Mouse (Mus musculus): ENCODE data around the gene Ly6g6d. TPM values are rescaled to one million over a fixed set of nuclear protein-coding genes. Genes with fewer than 3 reads are reported as not detected.

Ly6g6d gene
- polyA plus RNA-seq (2012; rRNA removed) = 0.66 and 0.76 TPM in 2 replicates

DNA sequence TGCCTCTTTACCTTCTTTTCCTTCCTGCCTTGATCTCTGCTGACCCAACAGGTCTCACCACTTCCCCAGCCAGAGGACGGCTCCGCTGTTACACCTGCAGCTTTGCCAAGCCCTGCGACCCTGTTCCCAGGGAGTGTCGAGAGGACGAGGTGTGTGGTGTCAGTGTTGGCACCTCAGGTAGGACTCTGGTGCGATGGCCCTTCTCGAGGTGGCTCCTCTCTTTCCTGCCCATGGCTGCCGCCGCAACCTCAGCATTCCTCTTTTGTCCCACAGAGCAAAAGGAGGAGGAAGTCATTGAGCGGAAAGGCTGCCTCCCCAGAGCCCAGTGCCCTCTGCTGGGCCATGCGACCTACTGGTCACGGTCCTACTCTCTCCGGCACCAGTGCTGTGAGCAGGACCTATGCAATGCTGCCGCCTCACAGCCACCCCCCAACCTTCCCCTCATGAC lies at the start of gene Ly6g6d:
Gene Ly6g6d (minus strand): TSS at position 280 of the 448 bp plus-strand sequence.

DNA sequence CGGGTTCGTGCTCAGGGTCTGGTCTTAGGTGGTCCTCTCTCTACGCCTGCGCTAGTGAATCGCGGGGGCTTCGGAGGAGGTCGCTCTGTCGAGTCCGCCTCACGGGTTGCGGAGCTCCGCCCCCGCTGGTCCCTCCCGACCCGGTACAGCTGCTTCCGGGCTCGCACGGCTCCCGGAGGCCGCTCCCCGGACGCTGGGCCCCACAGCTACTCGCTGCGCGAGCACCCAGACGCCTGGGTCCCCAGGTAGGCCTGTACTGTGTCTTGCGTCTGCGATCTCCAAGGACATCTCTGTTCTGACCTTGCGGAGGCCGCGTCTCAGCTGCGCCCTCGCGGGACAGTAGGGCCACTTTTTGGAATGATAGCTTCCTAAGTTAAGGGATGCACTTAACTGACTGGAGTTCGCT lies 48.3 kb upstream of the Ly6g6d start, which contains the start of gene D17H6S53E:
Gene D17H6S53E (plus strand): TSS at position 168 of the 406 bp plus-strand sequence.

DNA sequence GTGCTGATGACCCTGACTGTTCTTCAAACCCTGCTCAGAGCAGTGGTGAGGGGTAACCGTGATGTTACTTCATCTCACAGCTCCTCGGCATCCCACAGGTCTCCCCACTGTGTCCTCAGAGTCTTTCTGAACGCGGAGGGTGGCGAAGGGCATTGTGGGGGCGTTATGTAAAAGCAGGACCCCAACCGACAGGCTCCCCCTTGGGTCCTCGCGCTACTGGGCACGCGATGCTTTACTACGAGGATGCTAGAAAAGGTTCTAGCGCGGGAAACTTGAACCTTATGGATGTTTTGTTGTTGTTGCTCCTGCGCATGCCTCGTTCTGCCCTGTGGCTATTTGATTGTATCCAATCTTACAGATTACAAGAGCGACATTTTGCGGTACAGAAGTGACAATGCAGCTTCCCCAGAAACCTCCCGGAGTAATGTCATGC lies 44.0 kb upstream of the Ly6g6d start, which contains the start of gene Csnk2b:
Gene Csnk2b (minus strand): TSS at position 183 of the 433 bp plus-strand sequence.

DNA sequence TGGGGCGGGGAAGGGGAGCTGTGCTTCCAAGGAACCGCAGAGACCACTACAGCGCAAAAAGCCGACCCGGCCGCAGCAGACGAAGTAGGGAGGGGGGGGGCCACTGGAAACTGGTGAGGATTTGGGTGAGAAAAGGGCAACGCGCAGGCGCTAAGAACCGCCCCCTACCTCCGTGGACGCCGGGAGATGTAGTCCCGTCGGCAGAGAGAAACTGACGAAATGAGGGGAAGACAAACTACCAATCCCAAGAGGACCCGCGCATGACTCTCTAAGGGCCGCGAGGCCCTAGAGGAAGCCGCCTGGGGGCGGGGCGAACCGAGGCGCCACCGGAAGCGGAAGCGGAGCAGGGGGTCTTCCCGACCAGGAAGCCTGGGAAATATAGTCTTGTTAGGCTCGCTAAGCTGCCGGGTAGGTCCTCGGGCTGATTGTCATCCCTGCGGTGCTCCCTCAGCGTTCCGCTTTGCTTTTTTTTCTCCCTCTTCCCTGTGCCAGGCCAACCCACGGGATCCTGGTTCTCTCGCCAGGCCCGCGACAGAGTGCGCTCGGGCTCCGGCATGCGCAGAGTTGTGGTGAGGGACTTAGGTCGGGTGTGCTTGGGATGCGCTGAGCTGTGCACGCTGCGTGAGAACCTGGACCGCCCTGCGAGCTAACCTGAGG lies 43.4 kb upstream of the Ly6g6d start, which contains the start of gene Gpank1:
Gene Gpank1 (plus strand): TSS at position 313 of the 657 bp plus-strand sequence.

DNA sequence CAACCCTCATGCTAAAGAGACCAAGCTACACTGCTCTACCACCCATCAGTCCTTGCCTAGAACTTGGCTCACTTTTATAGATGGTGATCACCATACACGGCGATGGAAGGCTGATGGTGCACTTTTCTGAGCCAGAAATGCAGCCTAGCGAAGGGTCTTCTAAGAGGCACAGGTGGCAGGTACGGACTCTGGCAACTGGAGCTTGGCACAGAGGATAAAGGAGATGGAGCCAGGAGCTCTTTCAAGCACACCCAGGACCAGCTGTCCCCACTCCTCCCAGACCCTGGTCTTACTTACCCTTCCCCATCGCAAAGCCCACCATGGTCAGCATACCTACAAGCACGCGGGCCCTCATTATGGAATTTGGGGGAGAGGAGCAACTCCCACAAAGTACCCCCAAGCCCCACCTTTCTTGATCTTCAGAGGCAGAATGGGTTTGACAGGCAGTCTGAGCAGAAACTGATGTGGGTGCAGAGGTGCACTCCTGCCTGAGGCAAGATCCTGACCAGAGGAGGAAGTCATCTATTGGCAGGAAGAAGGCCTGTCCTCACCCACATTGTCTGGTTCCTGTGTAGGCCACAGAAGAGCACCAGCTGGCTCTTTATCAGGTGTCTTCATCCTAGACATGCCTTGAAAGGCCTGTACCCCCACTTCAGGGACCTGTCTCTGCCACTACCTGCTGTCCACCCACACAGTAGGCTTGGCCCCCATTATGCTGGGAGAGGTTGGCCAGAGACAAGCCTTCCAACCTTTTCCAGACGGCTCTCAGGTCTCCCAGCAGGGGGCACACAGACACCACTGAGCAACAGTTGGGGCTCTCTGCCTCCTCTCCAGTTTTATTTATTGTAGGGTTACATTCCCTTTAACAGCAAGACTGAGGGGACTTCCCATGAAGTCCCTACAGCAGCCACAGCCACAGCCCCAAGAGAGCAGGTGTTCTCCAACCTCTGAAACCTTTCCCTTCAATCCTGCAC lies 37.5 kb upstream of the Ly6g6d start, which contains the start of gene Ly6g5b:
Gene Ly6g5b (minus strand): TSS at position 383 of the 974 bp plus-strand sequence.

DNA sequence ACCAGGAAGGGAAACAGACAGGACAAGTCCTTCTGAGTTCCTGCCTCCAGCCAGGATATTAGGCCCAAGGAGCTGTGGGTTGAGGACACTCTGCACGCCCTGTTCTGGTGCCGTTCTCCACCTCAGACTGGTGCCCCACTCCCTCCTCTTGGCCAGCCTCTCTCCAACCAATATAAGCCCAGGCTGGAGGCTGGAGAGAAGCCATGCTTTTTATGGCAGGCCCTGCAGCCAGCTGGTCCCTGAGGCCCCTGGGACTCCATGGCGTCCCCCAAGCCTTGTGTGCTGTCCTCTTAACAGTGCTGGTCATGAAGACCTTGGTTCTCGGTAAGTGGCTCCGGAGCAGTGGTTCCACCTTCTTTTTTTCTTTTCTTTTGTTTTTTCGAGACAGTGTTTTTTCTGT lies 30.2 kb upstream of the Ly6g6d start, which contains the start of gene Ly6g5c:
Gene Ly6g5c (plus strand): TSS at position 183 of the 400 bp plus-strand sequence.

DNA sequence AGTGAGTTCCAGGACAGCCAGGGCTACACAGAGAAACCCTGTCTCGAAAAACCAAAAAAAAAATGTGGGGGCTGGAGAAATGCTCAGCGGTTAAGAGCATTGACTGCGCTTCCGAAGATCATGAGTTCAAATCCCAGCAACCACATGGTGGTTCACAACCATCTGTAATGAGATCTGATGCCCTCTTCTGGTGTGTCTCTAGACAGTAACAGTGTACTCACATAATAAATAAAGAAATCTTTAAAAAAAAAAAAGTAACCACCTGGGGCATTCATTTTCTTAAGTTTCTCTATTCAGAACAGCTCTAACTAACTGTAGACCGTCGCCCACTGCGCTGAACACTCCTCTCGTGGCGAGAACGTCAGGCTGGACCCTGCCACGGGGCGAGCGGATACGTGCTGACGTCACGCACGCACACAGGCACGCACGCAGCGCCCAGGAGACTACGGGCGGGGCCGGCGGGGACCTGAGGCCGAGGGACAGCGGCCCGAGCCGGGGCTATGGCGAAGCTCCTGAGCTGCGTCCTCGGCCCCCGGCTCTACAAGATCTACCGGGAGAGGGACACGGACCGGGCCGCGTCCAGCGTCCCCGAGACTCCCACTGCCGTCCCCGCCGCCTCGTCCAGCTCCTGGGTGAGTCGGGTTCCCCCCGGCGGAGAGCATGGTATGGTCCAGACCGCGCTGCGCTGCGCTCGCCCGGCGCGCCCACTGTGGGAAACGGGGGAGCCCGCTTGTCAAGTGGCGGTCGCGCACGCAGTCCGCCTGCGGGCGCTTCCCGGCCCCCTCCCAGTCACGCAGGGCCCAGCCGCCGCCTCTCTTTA lies 11.2 kb upstream of the Ly6g6d start, which contains the start of gene Abhd16a:
Gene Abhd16a (plus strand): TSS at position 439 of the 820 bp plus-strand sequence.

DNA sequence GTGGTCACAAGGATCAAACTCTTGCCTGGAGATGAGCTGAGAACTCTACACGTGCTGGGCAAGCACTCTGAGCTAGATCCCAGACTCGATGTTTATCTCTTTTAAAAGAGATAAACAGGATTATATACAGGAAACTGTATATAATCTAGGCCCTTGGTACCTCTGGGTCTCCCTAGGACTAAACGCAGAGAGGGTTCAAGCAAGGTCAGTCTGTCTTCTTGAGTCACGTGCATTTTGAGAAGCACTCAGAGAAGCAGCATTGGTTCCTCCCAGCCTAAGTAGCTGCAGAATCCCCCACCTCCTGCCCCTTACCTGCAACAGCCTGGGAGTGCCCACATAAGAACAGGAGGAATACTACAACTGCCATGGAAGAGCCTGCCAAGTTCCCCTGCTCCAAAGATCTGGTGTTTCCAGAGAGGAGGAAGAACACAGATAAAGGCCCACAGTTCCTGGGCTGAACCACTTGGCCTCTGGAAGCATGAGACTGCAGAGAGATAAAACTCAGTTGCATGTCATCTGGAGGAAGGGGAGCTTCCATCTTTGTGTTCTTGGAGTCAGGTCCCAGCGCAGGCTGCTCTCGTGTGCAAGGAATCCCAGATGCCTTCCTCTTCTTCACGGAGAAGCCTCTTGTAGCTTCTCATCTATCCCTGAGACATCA lies 7.5 kb upstream of the Ly6g6d start, which contains the start of gene Ly6g6f:
Gene Ly6g6f (minus strand): TSS at position 403 of the 658 bp plus-strand sequence.

DNA sequence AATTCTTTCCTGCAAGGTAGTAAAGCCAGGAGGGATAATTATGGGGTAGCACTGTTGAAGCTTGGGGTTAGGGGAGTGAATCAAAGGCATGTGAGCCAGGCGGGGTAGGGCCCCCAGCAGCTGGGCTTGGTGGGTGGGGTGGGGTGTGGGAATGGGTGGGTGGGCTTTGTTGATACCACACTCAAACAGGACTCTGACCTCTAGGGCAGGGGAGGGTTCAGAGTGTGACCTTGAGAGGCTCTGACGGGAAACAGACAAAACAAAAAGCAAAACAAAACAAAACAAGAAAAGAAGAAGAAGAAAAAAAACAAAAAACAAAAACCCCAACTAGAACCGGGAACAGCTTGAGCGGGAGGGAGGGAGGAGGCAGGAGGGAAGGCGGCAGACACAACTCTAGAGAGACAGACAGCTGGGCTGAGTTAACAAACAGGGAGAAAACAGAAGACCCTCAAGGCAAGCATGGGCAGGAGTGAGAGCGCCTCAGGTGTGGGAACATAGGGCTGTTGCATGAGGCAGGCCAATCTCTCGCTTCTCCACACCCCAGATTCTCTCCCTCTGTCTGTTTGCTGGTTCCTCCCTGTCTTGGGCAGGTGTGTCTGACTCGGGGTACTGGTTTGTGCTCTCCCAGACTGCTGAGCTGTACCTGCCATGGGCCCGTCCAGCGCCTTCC lies 1.2 kb downstream of the Ly6g6d start, which contains the start of gene Ly6g6e:
Gene Ly6g6e (plus strand): TSS at position 396 of the 670 bp plus-strand sequence.

DNA sequence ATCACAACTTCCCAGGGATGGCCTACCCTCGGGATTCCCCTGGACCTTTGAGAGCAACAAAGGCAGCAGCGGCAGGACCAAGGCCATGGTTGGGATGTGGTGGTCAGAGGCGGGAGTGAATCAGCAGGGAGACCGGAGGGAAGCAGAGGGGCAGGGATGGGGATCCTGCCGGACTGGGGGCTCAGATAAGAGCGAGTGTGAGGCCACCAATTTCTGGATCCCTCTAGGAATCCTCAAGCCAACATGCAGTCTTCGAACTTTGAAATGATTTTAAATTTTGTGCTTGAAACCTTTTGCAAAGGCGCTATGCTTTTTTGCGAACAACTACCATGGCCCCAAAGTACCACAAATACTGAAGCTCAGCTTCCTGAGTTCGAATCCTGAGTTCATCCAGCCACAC lies 11.8 kb downstream of the Ly6g6d start, which contains the start of gene Mpig6b:
Gene Mpig6b (minus strand): TSS at position 101 of the 400 bp plus-strand sequence.

DNA sequence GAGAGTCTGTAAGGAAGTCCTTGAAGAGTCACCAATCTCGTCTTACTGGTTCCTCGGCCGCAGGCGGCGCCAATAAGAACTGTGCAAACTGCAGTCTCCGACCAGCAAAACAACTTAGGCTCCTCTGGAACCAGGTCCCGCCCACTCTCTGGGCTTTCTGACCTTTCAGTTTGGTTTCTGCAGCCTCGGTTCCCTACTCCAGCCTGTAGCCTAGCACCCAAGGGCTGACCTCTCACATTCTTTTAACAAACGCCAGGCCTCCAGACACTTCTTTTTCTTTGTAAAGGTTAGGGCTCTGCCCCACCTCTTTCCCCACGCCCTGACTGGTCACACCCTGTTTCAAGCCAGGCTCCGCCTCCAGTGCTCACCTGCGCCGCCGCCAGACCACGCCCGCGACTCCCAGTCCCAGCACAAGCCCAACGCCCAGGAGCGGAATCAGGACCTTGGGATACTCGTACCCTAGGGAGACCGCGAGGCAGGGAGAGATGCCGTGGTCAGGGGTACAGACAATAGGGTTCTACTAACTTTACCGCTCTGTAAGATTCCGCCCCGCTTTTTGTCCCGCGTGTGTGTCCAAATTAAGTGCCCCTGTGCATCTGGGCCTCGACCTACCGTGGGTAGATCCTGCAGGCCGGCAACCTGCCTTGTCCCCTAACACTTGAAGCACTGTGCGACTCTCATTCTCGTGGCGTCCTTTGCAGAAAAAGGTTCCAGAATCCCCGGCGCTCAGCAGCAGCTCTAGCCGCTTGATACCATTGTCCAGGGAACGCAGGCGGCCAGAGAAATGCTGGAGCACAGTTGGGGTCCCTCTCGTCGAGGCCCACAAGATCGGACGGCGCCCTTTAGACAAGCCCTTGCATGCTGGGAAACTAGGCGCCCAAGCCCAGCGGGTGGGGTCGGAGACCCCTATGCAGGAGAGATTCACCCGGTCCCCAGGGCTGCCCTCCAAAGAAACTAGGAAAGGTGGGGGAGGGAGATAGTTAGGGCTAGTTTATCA lies 12.6 kb downstream of the Ly6g6d start, which contains the start of gene Ly6g6c:
Gene Ly6g6c (plus strand): TSS at position 438 of the 997 bp plus-strand sequence.

DNA sequence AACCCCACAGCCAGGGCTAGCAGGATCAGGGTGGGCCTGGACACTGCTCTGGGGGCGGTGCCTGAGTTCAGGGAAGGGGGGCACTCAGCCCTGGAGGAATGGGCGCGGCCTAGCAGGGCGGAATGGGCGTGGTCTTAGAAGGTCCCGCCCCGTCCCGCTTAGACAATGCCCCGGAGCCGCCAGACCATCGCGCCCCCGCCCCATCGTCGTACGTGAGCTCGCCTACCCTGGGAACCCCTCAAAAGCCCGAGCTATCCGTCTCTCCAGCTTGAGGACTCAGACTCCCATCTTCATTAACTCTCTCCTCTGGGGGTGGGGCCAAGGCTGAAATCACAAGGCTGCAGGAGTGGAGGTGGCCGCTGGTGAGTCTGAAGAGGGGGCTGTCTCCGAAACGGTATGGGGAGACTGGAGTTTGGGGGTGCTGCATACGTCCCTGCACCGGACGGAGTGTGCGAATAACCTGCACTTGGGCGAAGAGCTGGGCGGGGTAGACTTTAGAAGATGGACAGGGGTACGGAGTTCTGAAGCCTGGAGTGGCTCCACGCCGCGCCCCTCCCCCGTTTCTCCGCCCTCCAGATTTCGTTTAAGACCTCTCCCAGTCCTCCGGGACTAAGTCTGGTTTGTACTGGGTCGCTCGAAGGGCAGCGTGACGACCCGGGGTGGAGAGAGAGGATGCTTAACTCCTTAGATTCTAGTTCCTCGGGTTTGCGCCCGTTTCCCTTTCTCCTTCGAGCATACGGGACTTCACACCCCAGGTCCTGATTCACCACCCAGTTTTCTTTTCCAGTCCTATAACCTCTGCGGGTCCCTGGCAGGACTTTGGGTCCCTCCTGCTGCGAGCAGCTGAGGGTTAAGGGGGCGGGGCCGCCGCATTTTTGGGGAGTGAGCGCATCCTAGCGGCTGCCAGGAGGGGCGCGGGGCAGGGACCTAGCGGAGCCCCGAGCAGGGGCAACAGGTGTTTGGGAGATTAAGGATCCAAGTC lies 18.7 kb downstream of the Ly6g6d start, which contains the start of gene Ddah2:
Gene Ddah2 (plus strand): TSS at position 125 of the 982 bp plus-strand sequence.

DNA sequence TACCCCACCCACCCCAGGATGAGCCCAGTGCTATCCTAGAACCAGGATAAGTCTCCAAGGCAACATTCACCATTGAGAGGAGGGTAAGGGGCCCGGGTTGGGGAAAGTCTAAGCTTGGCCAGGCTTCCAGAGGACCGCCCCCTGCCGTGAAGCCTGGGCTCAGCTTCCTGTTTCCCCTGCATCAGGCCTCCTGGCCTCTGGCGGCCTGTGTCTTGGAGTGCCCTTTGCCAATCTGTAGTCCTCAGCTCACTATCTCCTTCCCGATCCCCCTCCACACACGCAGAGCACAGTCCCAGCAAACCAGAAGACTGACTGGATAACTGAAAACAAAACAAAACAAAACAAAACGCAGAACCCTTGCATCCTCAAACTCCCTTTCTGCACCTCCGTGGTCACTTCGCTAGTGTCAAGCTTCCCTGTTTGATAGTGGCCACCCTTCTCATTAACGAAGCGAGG lies 28.3 kb downstream of the Ly6g6d start, which contains the start of gene Clic1:
Gene Clic1 (plus strand): TSS at position 406 of the 456 bp plus-strand sequence.

DNA sequence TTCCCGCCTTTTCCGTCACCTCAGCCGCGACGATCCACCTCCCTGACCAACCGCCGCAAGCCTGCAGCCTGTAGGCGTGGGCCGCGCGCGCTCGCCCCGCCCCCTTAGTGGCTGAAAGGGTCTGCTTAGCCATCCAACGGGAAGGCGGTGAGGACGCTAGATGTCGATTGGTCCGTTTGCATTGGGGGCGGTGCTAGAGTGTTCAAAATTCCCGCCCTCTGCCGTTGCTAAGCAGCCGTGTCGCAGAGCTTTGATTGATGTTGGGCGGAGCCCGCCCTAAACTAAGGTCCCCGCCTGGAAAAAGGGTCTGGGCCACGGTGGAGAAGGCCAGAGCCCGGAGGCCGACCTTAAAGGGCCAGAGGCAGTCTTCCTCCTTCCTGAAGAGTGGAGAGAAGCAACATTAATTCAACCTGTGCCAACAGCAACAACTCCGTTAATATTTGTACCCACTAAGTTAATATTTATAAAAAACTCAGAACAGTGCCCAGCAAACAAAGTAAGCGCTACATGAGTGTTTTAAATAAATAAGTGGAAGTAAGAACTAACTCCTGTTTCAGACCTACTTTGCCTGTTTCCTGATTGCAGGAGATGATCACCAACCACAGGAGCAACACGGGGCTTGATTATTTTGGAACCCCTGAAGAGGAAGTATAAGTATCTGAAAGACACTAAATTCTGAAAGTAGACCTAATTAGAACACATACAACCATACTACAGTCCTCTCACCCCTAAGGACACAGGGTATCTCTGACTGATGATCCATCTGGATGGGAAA lies 31.0 kb downstream of the Ly6g6d start, which contains the start of gene Msh5:
Gene Msh5 (minus strand): TSS at position 65 of the 775 bp plus-strand sequence.

DNA sequence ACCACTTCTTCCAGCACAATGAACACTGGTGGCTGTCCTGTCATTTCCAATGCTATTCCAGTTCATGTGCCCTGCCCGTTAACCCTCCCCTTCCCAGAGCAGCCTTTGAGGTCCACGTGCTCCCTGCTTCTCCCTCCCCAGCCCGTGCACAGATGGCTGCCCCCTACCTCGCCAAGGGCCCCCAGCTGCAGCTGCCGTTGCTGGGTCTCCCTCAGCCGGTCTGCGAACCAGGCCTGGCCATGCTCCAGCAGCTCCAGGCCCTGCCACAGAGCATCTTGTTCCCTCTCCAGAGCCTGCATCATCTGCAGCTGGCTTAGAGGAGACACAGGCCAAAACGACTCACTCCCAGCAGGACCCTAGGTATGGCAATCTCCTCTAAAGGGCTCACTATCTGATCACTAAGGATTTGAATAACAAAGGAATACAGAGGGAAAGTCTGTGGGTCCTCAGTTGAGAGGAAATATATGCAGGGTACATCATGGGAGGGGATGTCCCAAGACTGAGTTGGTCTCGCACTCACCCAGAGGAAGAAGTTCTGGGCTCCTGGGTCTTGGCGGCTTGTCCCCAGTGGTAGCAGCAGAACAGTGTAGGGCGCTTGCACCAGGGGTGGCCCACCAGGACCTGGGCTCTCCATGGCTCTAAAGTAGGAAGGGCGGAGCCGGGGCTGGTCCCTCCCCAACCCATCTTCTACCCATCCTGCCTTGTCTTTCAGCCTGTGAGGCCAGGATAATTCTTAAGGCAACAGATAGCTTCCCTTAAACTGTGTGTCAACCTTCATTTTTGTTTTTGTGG lies 50.4 kb downstream of the Ly6g6d start, which contains the start of gene Sapcd1:
Gene Sapcd1 (minus strand): TSS at position 740 of the 792 bp plus-strand sequence.

